Mouse (Mus musculus): Measurements from ENCODE around the gene Tsen2. TPM values are rescaled to one million over a fixed set of nuclear protein-coding genes. Genes with fewer than 3 reads are reported as not detected.

Tsen2 gene
- polyA plus RNA-seq, 1 experiment from 2014 or later, result 16.6 TPM

GRCm38 (mm10) chr6:115522691-115523146 is 21.7 kb upstream of the Tsen2 start:
- Histone ChIP-seq H3K4me3 (ENCODE audit: control insufficient read depth in 1 of 2, insufficient read depth in 1 of 2, low read depth in 1 of 2, low read length in 2 of 2) (no peak overlapping the region), H3K4me1 (ENCODE audit: control insufficient read depth in 2 of 2, insufficient read depth in 2 of 2, low read length in 2 of 2) (peaks cover 5 to 11% of the 10 kb centered on the region in 2 experiments; a peak in 2 of 4 replicates), H3K9ac (ENCODE audit: low read length) (no peak overlapping the region), H3K27ac (replicated peaks in 1 of 2; ENCODE audit: control insufficient read depth in 1 of 2, insufficient read depth in 1 of 2, low read depth in 2 of 2, low read length in 2 of 2) (0 out of 4 replicates have a peak overlapping the region, but pooled peaks have one; percentile 24 to 26), H3K4me2 (ENCODE audit: low read length) (no peak overlapping the region), H3K36me3 (ENCODE audit: control insufficient read depth, insufficient read depth, low read length) (no peaks in the 10 kb centered on the region), H3K27me3 (ENCODE audit: control insufficient read depth, insufficient read depth, low read length) (peaks cover 9% of the 10 kb centered on the region; the same call in 1 of the 2 replicates), H3K9me3 (ENCODE audit: control insufficient read depth, low read length) (no peaks in the 10 kb centered on the region)
- 76% methylated on average over 6 of the region's 6 CpGs for WGBS
- ATAC-seq (ENCODE audit: insufficient number of reproducible peaks, insufficient read depth, low FRiP score, low read depth), result peak; percentile 74

- H3K4me1 ChIP-seq (ENCODE audit: control insufficient read depth in 2 of 2, insufficient read depth in 2 of 2, low read length in 2 of 2), result peaks cover 5 to 11% of the 10 kb centered on the region in 2 experiments; a peak in 2 of 4 replicates
- no peaks in the 10 kb centered on the region for H3K36me3 ChIP-seq (ENCODE audit: control insufficient read depth, insufficient read depth, low read length)
- no peak overlapping the region for H3K9ac ChIP-seq (ENCODE audit: low read length)
- no peak overlapping the region for H3K4me3 ChIP-seq (ENCODE audit: control insufficient read depth in 1 of 2, insufficient read depth in 1 of 2, low read depth in 1 of 2, low read length in 2 of 2)
- 58% methylated on average over 9 of the region's 9 CpGs for WGBS
- no peak overlapping the region for H3K4me2 ChIP-seq (ENCODE audit: low read length)
- no peaks in the 10 kb centered on the region for H3K9me3 ChIP-seq (ENCODE audit: control insufficient read depth, low read length)
- no peak for ATAC-seq (ENCODE audit: insufficient number of reproducible peaks, insufficient read depth, low FRiP score, low read depth)
- H3K27ac ChIP-seq (replicated peaks in 1 of 2; ENCODE audit: control insufficient read depth in 1 of 2, insufficient read depth in 1 of 2, low read depth in 2 of 2, low read length in 2 of 2), result 0 out of 4 replicates have a peak overlapping the region, but pooled peaks of 1 of the 2 experiments have one; percentile 24
- H3K27me3 ChIP-seq (ENCODE audit: control insufficient read depth, insufficient read depth, low read length), result peaks cover 8% of the 10 kb centered on the region; the same call in 1 of the 2 replicates
Measured at GRCm38 (mm10) chr6:115523201-115523600, 21.3 kb upstream of the Tsen2 start.

GRCm38 (mm10) chr6:115524449-115524990 is 19.9 kb upstream of the Tsen2 start:
- 80% methylated on average over 9 of the region's 9 CpGs for WGBS
- no peak overlapping the region for H3K4me3 ChIP-seq (ENCODE audit: control insufficient read depth in 1 of 2, insufficient read depth in 1 of 2, low read depth in 1 of 2, low read length in 2 of 2)
- no peak for ATAC-seq (ENCODE audit: insufficient number of reproducible peaks, insufficient read depth, low FRiP score, low read depth)

GRCm38 (mm10) chr6:115527418-115527817 is 17.0 kb upstream of the Tsen2 start:
- Histone ChIP-seq H3K36me3 (ENCODE audit: control insufficient read depth, insufficient read depth, low read length) (no peaks in the 10 kb centered on the region), H3K4me1 (ENCODE audit: control insufficient read depth in 2 of 2, insufficient read depth in 2 of 2, low read length in 2 of 2) (peaks cover 5 to 11% of the 10 kb centered on the region in 2 experiments; a peak in 2 of 4 replicates), H3K9ac (ENCODE audit: low read length) (no peak overlapping the region), H3K27me3 (ENCODE audit: control insufficient read depth, insufficient read depth, low read length) (no peaks in the 10 kb centered on the region; the same call in 1 of the 2 replicates), H3K9me3 (ENCODE audit: control insufficient read depth, low read length) (no peaks in the 10 kb centered on the region), H3K4me3 (ENCODE audit: control insufficient read depth in 1 of 2, insufficient read depth in 1 of 2, low read depth in 1 of 2, low read length in 2 of 2) (no peak overlapping the region), H3K27ac (replicated peaks in 1 of 2; ENCODE audit: control insufficient read depth in 1 of 2, insufficient read depth in 1 of 2, low read depth in 2 of 2, low read length in 2 of 2) (no peak overlapping the region), H3K4me2 (ENCODE audit: low read length) (no peak overlapping the region)
- no peak for ATAC-seq (ENCODE audit: insufficient number of reproducible peaks, insufficient read depth, low FRiP score, low read depth)
- WGBS, result 74% methylated on average over 3 of the region's 3 CpGs

More at GRCm38 (mm10) chr6:115524449-115524990, 19.9 kb upstream of the Tsen2 start:
- no peaks in the 10 kb centered on the region for H3K9me3 ChIP-seq (ENCODE audit: control insufficient read depth, low read length)
- H3K4me1 ChIP-seq (ENCODE audit: control insufficient read depth in 2 of 2, insufficient read depth in 2 of 2, low read length in 2 of 2), result peaks cover 5 to 11% of the 10 kb centered on the region in 2 experiments; a peak in 2 of 4 replicates
- H3K9ac ChIP-seq (ENCODE audit: low read length), result no peak overlapping the region
- no peaks in the 10 kb centered on the region for H3K36me3 ChIP-seq (ENCODE audit: control insufficient read depth, insufficient read depth, low read length)
- no peak overlapping the region for H3K27ac ChIP-seq (replicated peaks in 1 of 2; ENCODE audit: control insufficient read depth in 1 of 2, insufficient read depth in 1 of 2, low read depth in 2 of 2, low read length in 2 of 2)
- no peak overlapping the region for H3K4me2 ChIP-seq (ENCODE audit: low read length)
- H3K27me3 ChIP-seq (ENCODE audit: control insufficient read depth, insufficient read depth, low read length), result no peaks in the 10 kb centered on the region

- H3K9ac ChIP-seq (ENCODE audit: low read length), result no peak overlapping the region
- no peak overlapping the region for H3K27ac ChIP-seq (replicated peaks in 1 of 2; ENCODE audit: control insufficient read depth in 1 of 2, insufficient read depth in 1 of 2, low read depth in 2 of 2, low read length in 2 of 2)
- H3K27me3 ChIP-seq (ENCODE audit: control insufficient read depth, insufficient read depth, low read length), result no peaks in the 10 kb centered on the region; the same call in 1 of the 2 replicates
- H3K4me2 ChIP-seq (ENCODE audit: low read length), result no peak overlapping the region
- no peak overlapping the region for H3K4me3 ChIP-seq (ENCODE audit: control insufficient read depth in 1 of 2, insufficient read depth in 1 of 2, low read depth in 1 of 2, low read length in 2 of 2)
- 86% methylated on average over 4 of the region's 4 CpGs for WGBS
- no peaks in the 10 kb centered on the region for H3K9me3 ChIP-seq (ENCODE audit: control insufficient read depth, low read length)
- no peak for ATAC-seq (ENCODE audit: insufficient number of reproducible peaks, insufficient read depth, low FRiP score, low read depth)
- no peaks in the 10 kb centered on the region for H3K36me3 ChIP-seq (ENCODE audit: control insufficient read depth, insufficient read depth, low read length)
- H3K4me1 ChIP-seq (ENCODE audit: control insufficient read depth in 2 of 2, insufficient read depth in 2 of 2, low read length in 2 of 2), result peaks cover 1 to 8% of the 10 kb centered on the region in 2 experiments; a peak in 2 of 4 replicates
Measured at GRCm38 (mm10) chr6:115528372-115528771, 16.1 kb upstream of the Tsen2 start.

GRCm38 (mm10) chr6:115534617-115535016 is 9.8 kb upstream of the Tsen2 start:
- 48% methylated on average over 7 of the region's 7 CpGs for WGBS
- ATAC-seq (ENCODE audit: insufficient number of reproducible peaks, insufficient read depth, low FRiP score, low read depth), result no peak
- Histone ChIP-seq H3K36me3 (ENCODE audit: control insufficient read depth, insufficient read depth, low read length) (no peaks in the 10 kb centered on the region), H3K27me3 (ENCODE audit: control insufficient read depth, insufficient read depth, low read length) (peaks cover 3% of the 10 kb centered on the region; the same call in 1 of the 2 replicates), H3K4me1 (ENCODE audit: control insufficient read depth in 2 of 2, insufficient read depth in 2 of 2, low read length in 2 of 2) (peaks cover 0 to 7% of the 10 kb centered on the region in 2 experiments; a peak in 2 of 4 replicates), H3K4me3 (ENCODE audit: control insufficient read depth in 1 of 2, insufficient read depth in 1 of 2, low read depth in 1 of 2, low read length in 2 of 2) (no peak overlapping the region), H3K9ac (ENCODE audit: low read length) (no peak overlapping the region), H3K9me3 (ENCODE audit: control insufficient read depth, low read length) (no peaks in the 10 kb centered on the region), H3K4me2 (ENCODE audit: low read length) (no peak overlapping the region), H3K27ac (replicated peaks in 1 of 2; ENCODE audit: control insufficient read depth in 1 of 2, insufficient read depth in 1 of 2, low read depth in 2 of 2, low read length in 2 of 2) (no peak overlapping the region)

GRCm38 (mm10) chr6:115536169-115536568 is 8.3 kb upstream of the Tsen2 start:
- H3K4me2 ChIP-seq (ENCODE audit: low read length), result no peak overlapping the region
- H3K4me3 ChIP-seq (ENCODE audit: control insufficient read depth in 1 of 2, insufficient read depth in 1 of 2, low read depth in 1 of 2, low read length in 2 of 2), result no peak overlapping the region
- H3K27ac ChIP-seq (replicated peaks in 1 of 2; ENCODE audit: control insufficient read depth in 1 of 2, insufficient read depth in 1 of 2, low read depth in 2 of 2, low read length in 2 of 2), result no peak overlapping the region
- no peak for ATAC-seq (ENCODE audit: insufficient number of reproducible peaks, insufficient read depth, low FRiP score, low read depth)
- peaks cover 0 to 7% of the 10 kb centered on the region in 2 experiments; a peak in 2 of 4 replicates for H3K4me1 ChIP-seq (ENCODE audit: control insufficient read depth in 2 of 2, insufficient read depth in 2 of 2, low read length in 2 of 2)
- H3K9me3 ChIP-seq (ENCODE audit: control insufficient read depth, low read length), result no peaks in the 10 kb centered on the region
- no peak overlapping the region for H3K9ac ChIP-seq (ENCODE audit: low read length)
- H3K36me3 ChIP-seq (ENCODE audit: control insufficient read depth, insufficient read depth, low read length), result no peaks in the 10 kb centered on the region
- WGBS, result 78% methylated on average over 4 of the region's 4 CpGs
- peaks cover 3% of the 10 kb centered on the region; the same call in 1 of the 2 replicates for H3K27me3 ChIP-seq (ENCODE audit: control insufficient read depth, insufficient read depth, low read length)

Data from heart, embryonic 14.5 days (tissue).